Mouse (Mus musculus): ENCODE measurements around the gene Ppef2.
A peak's percentile ranks its signal among the peaks of the same experiment; 100 is the strongest.

Ppef2 gene

DNA sequence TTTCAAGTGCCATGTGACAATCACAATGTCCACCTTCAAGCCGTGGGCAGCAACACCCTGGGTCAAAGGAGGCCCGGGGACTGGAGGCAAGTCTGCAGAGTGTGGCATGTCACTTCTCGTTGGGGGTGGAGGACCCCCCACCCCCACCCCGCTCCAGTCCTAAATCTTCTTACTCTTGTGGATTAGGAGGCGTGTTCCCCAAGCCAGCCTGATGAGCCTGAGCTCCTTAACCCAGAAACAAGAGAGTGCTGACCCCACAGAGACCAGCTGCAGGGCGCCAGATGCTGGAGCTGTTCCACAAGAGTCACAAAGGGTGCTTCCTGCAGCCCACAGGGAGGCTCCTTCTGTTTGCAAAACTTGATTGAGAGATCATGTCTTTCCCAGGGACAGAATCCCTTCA, at the start of gene Ppef2:
TSS of gene Ppef2 (minus strand) at position 61 of the 400 bp plus-strand sequence.
- no peak for DNase-seq (ENCODE audit: low read depth, low spot score)

DNA sequence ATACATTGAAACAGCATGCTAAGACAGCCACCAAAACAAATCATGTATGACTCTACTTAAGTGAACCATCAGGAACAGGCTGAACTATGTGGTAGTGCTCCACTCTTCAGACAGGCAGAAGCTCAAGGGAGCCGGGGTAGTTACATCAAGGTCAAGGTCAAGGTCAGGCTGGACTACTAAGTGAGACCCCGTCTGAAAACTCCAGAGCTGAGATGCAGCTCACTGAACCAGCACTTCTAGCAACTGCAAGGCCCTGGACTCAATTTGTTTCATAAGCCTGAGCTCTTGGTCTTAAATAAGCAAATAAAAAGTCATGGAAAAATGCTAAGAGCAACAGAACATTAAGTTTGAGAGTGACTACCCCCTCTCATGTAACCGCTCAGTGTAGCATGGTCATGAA, 48.2 kb upstream of the Ppef2 start:
- DNase-seq (ENCODE audit: low read depth, low spot score) = no peak

DNA sequence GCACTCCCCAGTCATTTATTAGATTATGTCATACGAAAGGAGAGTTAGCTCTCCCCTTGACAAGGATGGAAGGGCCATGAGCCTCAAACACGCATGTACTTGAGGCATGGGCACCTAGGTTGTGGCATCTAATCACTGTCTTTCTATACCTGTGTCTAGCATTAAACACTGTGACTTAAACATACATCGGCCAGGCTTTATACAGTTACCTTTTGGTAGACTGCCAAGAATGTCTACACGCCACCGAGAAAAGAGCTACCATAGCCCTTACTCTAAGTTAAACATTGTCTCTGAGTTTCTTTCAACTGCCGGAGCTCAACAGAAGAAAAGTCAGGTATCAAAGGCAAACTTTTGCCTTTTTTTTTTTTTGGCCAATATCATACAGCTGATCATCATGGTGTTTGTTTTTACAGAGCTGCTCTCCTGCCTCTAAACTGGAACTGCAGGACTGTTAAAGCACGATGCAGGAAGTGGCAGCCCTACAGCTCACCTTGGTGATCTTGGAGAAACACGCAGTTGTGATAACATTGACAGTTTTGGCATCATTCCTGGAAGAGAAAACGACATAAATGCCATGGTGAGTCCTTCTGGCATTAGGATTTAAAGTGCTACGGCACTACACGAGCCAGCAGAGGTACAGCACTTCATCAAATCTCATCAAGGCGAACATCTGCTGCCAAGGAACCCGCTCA, 46.2 kb upstream of the Ppef2 start:
- no peak for DNase-seq (ENCODE audit: low read depth, low spot score)

GRCm38 (mm10) chr5:92294525-92294924, 38.4 kb upstream of the Ppef2 start:
- no peak for DNase-seq (ENCODE audit: low read depth, low spot score)

GRCm38 (mm10) chr5:92291652-92292414, 35.8 kb upstream of the Ppef2 start:
- no peak for DNase-seq (ENCODE audit: low read depth, low spot score)

DNA sequence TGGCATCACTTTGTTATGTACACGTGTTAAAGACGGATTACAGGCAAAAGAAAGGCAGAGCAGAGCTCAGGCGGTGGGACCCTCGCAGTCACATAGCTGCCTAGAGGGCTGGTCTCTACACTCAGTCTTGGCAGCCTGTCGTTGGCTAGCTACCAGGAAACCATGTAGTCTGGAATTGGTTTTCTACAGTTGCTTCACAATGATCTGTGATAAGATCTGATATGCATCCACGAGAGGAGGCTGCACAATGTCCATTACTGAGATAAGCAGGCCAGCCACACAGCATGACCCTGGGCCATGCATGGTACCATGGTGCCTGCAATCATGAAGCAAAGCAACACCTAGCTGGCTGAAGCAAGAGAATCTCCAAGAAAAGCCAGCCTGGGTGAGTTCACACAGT, 31.8 kb upstream of the Ppef2 start:
- no peak for DNase-seq (ENCODE audit: low read depth, low spot score)

GRCm38 (mm10) chr5:92283107-92283506, 27.0 kb upstream of the Ppef2 start:
- no peak for DNase-seq (ENCODE audit: low read depth, low spot score)

GRCm38 (mm10) chr5:92282571-92282970, 26.5 kb upstream of the Ppef2 start:
- DNase-seq (ENCODE audit: low read depth, low spot score) = no peak

GRCm38 (mm10) chr5:92278942-92279537, 23.0 kb upstream of the Ppef2 start:
- DNase-seq (ENCODE audit: low read depth, low spot score) = no peak

- DNase-seq (ENCODE audit: low read depth, low spot score) = peak; percentile 75
Measured at GRCm38 (mm10) chr5:92277437-92278394, 21.6 kb upstream of the Ppef2 start, which contains the start of gene Naaa. Gene Naaa (minus strand): TSS chr5:92278170.

DNA sequence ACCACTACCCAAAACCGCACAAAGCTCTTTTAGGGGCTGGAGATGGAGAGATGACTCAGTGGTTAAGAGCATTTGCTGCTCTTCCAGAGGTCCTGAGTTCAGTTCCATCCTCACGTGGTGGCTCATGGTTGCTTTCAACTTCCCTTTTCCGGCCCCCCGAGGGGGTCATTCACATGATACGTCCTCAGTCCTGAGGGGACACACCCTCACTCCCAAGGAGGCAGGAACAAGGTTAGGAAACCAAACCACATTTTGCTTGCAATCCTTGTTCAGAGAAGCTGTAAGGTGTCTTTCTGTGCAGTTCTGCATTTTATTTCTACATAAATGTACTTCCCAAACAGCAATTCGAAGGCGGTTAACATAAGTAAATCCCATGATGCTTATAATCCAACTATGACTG, 14.4 kb upstream of the Ppef2 start:
- DNase-seq (ENCODE audit: low read depth, low spot score) = no peak

DNA sequence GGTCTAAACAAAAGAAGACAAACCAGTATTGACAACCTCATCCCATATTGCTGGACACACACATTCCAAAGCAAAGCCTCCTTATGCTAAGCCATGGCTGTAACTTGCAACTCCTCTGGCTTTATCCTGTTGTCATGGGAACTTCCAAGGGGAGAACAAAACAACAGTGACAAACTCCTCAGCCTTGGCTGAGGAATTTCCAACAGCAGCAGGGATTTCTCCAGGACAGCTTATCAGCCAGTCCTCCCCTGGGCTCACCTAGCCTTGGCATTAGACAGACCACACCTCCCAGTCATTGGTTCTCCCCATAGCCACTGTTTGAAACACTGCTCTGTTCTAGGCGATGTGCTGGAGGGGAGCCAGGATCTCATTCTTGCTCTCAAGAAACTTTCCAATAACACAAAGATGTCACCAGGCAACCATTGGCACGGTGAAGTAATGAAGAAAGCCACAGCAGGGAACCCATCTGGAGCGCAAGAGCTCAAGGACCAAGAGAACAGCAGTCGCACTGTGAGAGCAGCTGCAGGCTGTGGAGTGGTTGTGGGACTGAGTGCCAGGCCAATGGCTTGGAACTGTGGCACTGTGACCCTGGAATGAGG, 7.8 kb upstream of the Ppef2 start:
- DNase-seq (ENCODE audit: low read depth, low spot score) = no peak

DNA sequence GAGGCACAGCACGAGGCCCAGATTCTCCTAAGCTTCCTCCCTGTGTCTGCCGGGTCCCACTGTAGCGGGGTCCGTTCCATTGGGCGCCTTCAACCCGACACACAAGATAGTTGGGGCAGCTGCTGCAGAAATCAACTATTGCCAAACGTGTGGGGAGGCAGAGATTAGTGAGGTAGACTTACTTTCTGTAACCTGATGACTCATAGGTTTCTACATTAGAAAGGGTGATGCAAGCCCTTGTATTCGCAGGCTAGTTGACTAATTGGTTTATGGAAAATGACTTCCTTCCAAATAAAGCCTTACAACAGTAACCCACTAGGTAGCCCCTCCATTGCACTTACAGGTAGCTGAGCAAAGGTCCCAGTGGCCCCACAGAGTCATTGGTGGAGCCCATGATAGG, 6.6 kb upstream of the Ppef2 start:
- no peak for DNase-seq (ENCODE audit: low read depth, low spot score)

DNA sequence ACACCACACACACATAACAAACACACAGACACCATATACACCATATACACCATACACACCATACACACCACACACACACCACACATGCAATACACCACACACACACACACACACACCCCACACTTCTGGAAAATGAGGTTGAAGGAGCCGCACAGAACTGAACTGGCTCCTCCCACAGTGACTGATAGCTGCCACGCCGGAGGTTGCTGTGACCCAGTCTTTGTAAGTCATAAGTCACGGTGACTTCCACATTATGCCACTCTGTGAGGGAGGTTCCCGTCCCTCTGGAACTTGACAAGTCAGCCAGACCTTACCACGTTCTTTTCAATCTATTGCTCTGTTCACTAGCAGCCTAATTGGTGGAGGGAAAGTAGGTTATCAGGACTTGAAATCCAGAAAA, 1.6 kb downstream of the Ppef2 start:
- no peak for DNase-seq (ENCODE audit: low read depth, low spot score)

- DNase-seq (ENCODE audit: low read depth, low spot score) = peak; percentile 79
Measured at GRCm38 (mm10) chr5:92252797-92253343, 3.2 kb downstream of the Ppef2 start.

DNA sequence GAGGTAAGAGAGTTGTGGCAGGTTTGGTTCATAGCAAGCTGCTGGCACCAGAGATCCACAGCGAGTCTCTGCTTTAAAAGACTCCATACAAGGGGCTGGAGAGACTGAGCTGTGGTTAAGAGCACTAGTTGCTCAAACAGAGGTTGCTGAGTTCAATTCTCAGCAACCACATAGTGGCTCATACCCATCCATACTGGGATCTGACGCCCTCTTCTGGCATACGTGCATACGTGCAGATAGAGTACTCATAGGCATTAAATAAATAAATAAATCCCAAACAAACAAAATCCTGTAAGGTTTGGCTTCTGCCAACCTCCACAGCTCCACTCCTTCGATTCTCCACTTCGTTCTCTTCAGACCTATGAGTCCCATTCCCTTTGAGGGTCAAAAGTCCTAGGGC, 4.0 kb downstream of the Ppef2 start:
- peak; percentile 46 for DNase-seq (ENCODE audit: low read depth, low spot score)

GRCm38 (mm10) chr5:92248614-92249013, 7.5 kb downstream of the Ppef2 start:
- peak; percentile 29 for DNase-seq (ENCODE audit: low read depth, low spot score)

- no peak for DNase-seq (ENCODE audit: low read depth, low spot score)
Measured at GRCm38 (mm10) chr5:92245483-92245882, 10.6 kb downstream of the Ppef2 start.

DNA sequence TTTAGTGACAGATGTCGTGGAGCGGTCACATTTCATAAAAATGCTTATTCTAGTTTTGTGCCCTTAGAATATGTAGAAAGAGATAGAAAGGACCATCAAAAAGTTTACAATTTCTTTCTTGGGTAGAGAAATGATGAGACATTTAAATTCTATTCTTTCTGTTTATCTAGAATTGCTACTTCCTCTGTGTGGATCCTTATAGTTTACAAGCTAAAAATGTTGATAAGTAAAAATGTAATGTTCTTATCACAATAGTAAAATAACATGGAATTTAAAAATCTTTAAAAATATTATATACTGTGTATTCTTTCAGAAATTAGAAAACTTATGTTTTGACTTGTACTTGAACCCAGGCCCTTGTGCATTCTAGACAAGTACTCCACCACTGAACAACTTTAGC, 11.2 kb downstream of the Ppef2 start:
- no peak for DNase-seq (ENCODE audit: low read depth, low spot score)

DNA sequence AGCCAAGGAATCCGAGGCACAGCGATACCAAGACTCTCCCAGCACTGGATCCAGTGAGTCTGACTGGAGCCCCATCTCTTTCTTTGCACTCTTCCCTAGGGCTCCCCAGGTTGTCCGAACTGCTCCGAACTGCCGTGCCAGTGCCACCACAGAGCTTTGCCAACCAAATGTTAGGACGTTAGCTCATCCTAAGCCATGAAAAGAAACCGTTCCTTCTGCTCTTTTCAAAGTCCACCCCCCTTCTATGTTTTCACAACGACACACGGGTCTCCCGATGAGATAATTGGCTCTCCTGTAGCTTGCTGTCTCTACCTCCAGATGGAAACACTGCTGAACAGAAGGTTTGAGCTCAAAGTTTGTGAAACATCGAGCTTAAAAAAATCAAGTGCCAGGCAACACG, 15.3 kb downstream of the Ppef2 start:
- DNase-seq (ENCODE audit: low read depth, low spot score) = no peak
